Mouse (Mus musculus): ENCODE measurements around the gene Pdcd4.
"Not testable (repeated sequence)": the region's sequence is repeated elsewhere in the genome, so short reads cannot be mapped to it uniquely, and the experiment has no call there.

Pdcd4 gene

GRCm38 (mm10) chr19:53944786-53945169, 52.7 kb downstream of the Pdcd4 start:
- peak in 1 of 2 experiments; percentile 65 for DNase-seq (ENCODE audit: low spot score in 2 of 2)

DNA sequence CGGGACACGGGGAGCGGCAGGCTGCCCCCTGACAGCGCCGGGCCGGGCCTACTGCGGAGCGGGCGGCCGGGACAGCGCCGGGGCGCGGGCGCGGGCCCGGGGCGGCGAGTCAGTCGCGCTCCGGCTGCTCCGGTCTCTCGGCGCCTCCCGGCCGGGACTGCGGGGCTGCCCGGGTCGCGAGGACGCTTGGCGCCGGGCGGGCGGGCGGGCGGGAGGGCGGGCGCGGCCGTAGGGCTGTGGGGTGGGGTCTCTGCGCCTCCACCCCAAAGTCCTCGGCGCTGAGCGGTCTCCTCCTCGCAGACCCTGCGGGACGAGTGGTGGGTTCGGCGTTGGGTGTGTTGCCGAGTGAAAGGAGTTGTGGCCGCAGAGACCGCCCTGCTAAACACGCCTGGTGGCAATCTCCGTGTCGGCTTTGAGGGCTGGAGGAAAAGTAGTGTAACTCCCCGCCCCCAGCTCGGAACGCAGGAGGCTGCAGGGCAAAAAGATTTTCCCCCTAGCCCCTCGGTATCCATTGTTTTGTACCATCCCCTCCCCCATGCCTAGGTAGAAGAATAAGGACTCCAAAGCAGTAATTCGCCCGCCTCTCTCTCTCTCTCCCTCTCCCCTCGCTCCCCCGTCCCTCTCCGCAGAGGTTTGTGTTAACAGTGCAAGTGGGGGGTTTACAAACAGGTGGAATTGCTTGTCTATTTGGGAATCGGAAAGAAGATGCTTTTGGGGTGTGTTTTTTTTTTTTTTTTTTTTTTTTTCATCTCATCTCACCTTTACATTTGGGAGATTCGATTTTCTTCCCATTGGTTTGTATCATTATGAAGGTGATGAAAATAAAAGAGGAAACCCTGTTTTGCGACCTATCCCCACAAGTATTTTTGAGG, 53.4 kb downstream of the Pdcd4 start:
- peak; percentile 20 to 48 for DNase-seq (ENCODE audit: low spot score in 2 of 2)

DNA sequence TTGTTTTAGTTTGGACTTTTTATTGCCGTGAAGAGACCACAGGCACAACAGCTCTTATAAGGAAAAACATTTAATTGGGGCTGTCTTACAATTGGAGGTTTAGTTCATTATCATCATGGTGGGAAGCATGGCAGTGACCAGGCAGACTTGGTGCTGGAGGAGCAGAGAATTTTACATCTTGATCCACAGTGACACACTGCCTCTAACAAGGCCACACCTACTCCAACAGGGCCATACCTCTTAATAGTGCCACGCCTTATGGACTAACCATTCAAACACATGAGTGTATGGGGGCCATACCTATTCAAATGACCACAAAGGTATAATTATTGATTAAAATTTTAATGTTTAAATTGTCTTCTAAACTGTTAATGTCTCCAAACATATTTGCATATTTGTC, 65.5 kb downstream of the Pdcd4 start:
- no peak for DNase-seq (ENCODE audit: low spot score in 2 of 2)

GRCm38 (mm10) chr19:53962511-53962910, 70.5 kb downstream of the Pdcd4 start:
- DNase-seq (ENCODE audit: low spot score in 2 of 2), result no peak

DNA sequence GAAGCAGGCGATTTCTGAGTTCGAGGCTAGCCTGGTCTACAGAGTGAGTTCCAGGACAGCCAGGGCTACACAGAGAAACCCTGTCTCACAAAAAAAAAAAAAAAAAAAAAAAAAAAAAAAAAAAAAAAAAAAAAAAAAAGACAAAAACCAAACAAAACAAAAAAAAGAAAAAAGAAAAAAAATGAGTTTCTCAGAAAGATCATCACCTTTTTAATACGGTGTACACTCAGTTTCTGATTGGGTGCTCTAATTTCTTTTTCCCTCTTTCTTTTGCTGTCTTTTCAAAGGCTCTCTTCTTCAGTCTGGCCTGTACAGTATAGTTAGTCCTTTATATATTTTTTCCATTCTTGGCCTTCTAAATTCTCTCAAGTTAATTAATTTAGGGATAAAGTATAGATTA, 72.3 kb downstream of the Pdcd4 start:
- DNase-seq (ENCODE audit: low spot score in 2 of 2), result not testable (repeated sequence)

- DNase-seq (ENCODE audit: low spot score in 2 of 2), result no peak
Observed at GRCm38 (mm10) chr19:53964910-53965633, 73.0 kb downstream of the Pdcd4 start.

DNA sequence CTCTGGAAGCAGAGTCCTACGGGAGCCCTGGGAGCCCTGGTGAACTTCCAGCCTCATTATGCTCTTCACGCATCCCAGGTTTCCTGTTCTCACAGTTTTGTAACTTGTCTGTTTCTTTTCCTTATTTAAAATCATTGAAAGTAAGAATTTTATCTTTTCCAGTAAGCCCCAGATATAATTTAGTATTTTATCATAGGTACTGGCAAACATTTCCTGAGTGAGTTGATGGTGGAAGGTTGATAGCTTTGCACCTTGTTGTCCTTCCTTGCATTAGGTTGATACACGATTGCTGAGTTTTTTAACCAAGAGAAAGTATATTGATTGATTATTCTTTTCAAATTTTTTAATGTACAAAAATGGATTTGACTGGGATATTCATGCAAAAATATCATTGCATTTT, 77.2 kb downstream of the Pdcd4 start:
- DNase-seq (ENCODE audit: low spot score in 2 of 2), result no peak

- DNase-seq (ENCODE audit: low spot score in 2 of 2), result no peak
Observed at GRCm38 (mm10) chr19:53971938-53972337, 79.9 kb downstream of the Pdcd4 start.

GRCm38 (mm10) chr19:53973656-53974055, 81.6 kb downstream of the Pdcd4 start:
- no peak for DNase-seq (ENCODE audit: low spot score in 2 of 2)
